Mouse (Mus musculus): Measurements from ENCODE around the gene Lck. TPM values are rescaled to one million over a fixed set of nuclear protein-coding genes. Genes with fewer than 3 reads are reported as not detected.
A peak's percentile ranks its signal among the peaks of the same experiment; 100 is the strongest.

Lck gene
- total and polyA plus RNA-seq, 3 experiments: 0.84 to 3.5 (median 1.1) TPM

DNA sequence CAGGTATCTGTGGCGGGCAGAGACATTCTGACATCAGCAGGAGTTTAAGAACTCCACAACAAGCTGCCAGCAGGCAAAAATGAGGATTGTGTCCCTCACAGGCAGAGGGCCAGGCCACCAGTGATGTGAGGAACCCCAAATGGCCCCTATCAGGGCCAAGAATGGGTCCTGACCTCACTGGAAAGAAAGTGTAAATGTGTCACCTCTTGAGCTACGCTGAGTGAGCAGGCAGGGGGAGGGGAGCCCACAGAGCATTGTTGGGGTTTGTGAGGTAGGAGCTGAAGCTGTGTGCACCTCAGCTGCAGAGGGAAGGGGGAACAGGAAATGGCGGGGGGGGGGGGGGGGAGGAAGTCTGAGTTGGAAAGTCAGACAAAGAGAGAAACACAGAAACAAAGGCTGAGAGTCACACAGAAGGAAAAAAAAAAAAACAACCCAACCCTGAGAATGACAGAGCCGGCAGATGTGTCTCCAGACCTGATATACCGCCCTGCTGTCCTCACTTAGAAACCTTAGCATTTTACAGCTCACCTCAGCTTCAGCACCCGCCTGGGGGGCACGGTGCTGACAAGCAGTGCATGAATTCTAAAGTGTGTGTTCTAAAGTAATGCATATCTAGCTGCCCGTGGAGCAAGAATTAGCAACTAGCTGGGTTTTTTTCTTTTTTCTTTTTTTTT, 1.9 kb upstream of the Lck start:
- intact Hi-C loops (cut with DNase I): loop anchor here (2.0 kb wide), 1 partner anchor 19 kb away; no protein-coding TSS in a partner anchor
- Histone ChIP-seq H3K9ac (ENCODE audit: low read depth, low read length) (no peak overlapping the region), H3K27ac (no peak overlapping the region), H3K36me3 (ENCODE audit: control insufficient read depth, insufficient read depth, low read length) (no peaks in the 10 kb centered on the region), H3K4me3 (no peak overlapping the region), H3K79me2 (replicated peaks; ENCODE audit: control insufficient read depth, insufficient read depth, low read length) (no peaks in the 10 kb centered on the region), H3K4me1 (ENCODE audit: control insufficient read depth, insufficient read depth, low read length) (peaks cover 7% of the 10 kb centered on the region), H3K27me3 (ENCODE audit: control insufficient read depth, insufficient read depth, low read length) (no peaks in the 10 kb centered on the region)
- WGBS: 29% methylated on average over 7 of the region's 8 CpGs
- TF ChIP-seq EP300 (IDR thresholded peaks at IDR 0.05; ENCODE audit: insufficient read depth, low read depth, low read length) (no peak), POLR2A (IDR thresholded peaks at IDR 0.05; ENCODE audit: insufficient read depth, low read depth, low read length) (no peak), CTCF (IDR thresholded peaks at IDR 0.05) (no peak)
- peak in 1 of 2 experiments; percentile 62 for DNase-seq

- TF ChIP-seq EP300 (IDR thresholded peaks at IDR 0.05; ENCODE audit: insufficient read depth, low read depth, low read length): no peak
- TF ChIP-seq CTCF (IDR thresholded peaks at IDR 0.05): no peak
- no peak for TF ChIP-seq POLR2A (IDR thresholded peaks at IDR 0.05; ENCODE audit: insufficient read depth, low read depth, low read length)
- H3K27me3 ChIP-seq (ENCODE audit: control insufficient read depth, insufficient read depth, low read length): no peaks in the 10 kb centered on the region
- no peaks in the 10 kb centered on the region for H3K36me3 ChIP-seq (ENCODE audit: control insufficient read depth, insufficient read depth, low read length)
- no peak overlapping the region for H3K4me3 ChIP-seq
- no peak for DNase-seq
- intact Hi-C loops (cut with DNase I): no loop called here
- WGBS: 95% methylated on average over 4 of the region's 4 CpGs
- no peak overlapping the region for H3K9ac ChIP-seq (ENCODE audit: low read depth, low read length)
- peaks cover 3% of the 10 kb centered on the region for H3K4me1 ChIP-seq (ENCODE audit: control insufficient read depth, insufficient read depth, low read length)
- H3K27ac ChIP-seq: no peak overlapping the region
- H3K79me2 ChIP-seq (replicated peaks; ENCODE audit: control insufficient read depth, insufficient read depth, low read length): no peaks in the 10 kb centered on the region
Measured at GRCm38 (mm10) chr4:129573093-129573370, 409 bp downstream of the Lck start.

DNA sequence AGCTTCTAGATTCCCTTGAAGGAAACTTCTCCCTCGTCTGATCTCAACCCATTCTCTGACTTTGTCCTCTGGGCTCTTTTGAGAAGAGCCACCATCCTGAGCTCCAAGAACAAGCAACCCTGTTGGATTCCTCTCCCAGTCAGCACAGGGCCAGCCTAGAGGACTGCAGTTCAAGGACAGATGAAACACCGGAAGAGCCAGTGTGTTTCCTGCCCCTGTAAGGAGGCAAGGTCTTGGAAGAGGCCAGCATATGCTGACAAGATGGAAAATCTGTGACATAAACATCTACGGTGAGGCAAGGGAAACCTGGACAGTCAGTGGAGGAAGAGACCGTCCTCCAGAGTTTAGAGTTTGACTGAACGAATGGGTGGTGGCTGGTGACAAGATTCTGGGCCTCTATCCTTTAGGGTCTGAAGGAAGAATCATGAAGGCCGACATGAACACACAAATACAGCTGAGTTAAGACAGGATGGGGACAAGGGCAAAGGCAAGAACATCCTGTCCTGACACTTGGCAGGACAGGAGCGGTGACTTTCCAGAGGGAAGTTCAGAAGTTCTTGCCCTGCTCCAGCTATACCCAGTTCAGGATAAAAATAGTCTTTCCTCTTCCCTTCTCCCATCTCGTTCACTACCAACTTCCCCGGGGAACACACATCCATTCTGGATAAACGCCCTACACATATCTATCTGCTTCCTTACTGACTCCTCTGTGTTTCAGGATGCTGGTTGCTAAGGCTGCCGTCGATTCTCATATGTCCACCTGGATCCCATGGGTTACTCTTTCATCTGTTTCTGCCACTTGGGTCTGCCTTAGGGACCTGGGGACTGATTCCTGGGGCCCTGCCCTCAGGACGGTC, 977 bp downstream of the Lck start:
- intact Hi-C loops (cut with DNase I): no loop called here
- Histone ChIP-seq H3K27ac (no peak overlapping the region), H3K4me1 (ENCODE audit: control insufficient read depth, insufficient read depth, low read length) (peaks cover 1% of the 10 kb centered on the region), H3K9ac (ENCODE audit: low read depth, low read length) (no peak overlapping the region), H3K4me3 (no peak overlapping the region), H3K27me3 (ENCODE audit: control insufficient read depth, insufficient read depth, low read length) (no peaks in the 10 kb centered on the region), H3K36me3 (ENCODE audit: control insufficient read depth, insufficient read depth, low read length) (no peaks in the 10 kb centered on the region), H3K79me2 (replicated peaks; ENCODE audit: control insufficient read depth, insufficient read depth, low read length) (no peaks in the 10 kb centered on the region)
- TF ChIP-seq CTCF (IDR thresholded peaks at IDR 0.05): no peak
- TF ChIP-seq POLR2A (IDR thresholded peaks at IDR 0.05; ENCODE audit: insufficient read depth, low read depth, low read length): no peak
- no peak for TF ChIP-seq EP300 (IDR thresholded peaks at IDR 0.05; ENCODE audit: insufficient read depth, low read depth, low read length)
- no peak for DNase-seq
- WGBS: 38% methylated on average over 13 of the region's 13 CpGs

DNA sequence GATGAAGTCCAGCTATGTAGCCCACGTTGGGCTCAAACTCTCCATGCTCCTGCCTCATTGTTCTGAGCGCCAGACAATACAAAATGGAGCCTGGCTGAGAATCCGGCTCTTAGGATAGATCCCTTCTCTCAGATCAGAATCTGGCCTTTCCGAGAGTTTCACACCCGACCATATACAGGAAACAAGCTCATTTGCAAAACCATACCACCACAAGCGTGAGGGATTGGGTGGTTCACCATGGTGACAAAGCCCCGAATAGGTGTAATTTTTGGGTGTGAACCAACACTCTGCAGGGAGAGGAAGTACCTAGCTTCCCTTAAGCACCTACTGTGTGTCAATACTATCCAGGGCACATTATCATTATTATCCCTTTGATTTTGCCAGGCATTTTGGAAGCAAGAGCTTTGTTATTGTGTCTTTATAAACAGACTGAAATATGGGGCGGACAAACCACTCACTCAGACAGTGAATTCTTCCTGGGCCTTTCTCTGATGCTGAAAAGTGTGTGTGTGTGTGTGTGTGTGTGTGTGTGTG, 1.8 kb downstream of the Lck start:
- 78% methylated on average over 8 of the region's 8 CpGs for WGBS
- intact Hi-C loops (cut with DNase I): no loop called here
- no peaks in the 10 kb centered on the region for H3K36me3 ChIP-seq (ENCODE audit: control insufficient read depth, insufficient read depth, low read length)

DNA sequence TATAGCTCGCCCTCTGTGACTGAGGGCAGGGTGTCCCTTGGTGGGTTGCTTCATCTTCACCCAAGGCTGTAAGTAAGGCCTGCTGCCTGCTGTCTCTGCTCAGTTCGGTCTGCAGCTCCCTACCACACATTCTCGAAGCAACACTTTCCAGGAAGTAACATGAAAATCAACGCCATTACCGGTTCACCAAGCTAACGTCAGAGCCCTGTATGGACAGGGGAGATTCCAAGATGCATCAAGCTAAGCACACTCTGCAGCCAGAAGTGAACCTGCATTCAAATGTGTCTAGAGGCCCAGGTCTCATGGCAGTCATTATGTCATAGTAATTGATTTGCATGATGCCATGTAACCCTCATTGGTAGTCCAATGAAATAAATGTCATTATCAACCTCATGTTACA, 3.4 kb downstream of the Lck start:
- DNase-seq: no peak
- WGBS: 86% methylated on average over 6 of the region's 6 CpGs
- intact Hi-C loops (cut with DNase I): no loop called here

More for the DNA sequence above, 1.8 kb downstream of the Lck start:
- DNase-seq: no peak
- H3K27ac ChIP-seq: no peak overlapping the region
- no peak overlapping the region for H3K4me3 ChIP-seq
- H3K27me3 ChIP-seq (ENCODE audit: control insufficient read depth, insufficient read depth, low read length): no peaks in the 10 kb centered on the region
- TF ChIP-seq POLR2A (IDR thresholded peaks at IDR 0.05; ENCODE audit: insufficient read depth, low read depth, low read length): no peak
- no peak for TF ChIP-seq CTCF (IDR thresholded peaks at IDR 0.05)
- no peak for TF ChIP-seq EP300 (IDR thresholded peaks at IDR 0.05; ENCODE audit: insufficient read depth, low read depth, low read length)
- no peaks in the 10 kb centered on the region for H3K79me2 ChIP-seq (replicated peaks; ENCODE audit: control insufficient read depth, insufficient read depth, low read length)
- H3K9ac ChIP-seq (ENCODE audit: low read depth, low read length): no peak overlapping the region
- H3K4me1 ChIP-seq (ENCODE audit: control insufficient read depth, insufficient read depth, low read length): no peaks in the 10 kb centered on the region; the same call in 1 of the 2 replicates

More for the DNA sequence above, 3.4 kb downstream of the Lck start:
- no peaks in the 10 kb centered on the region; the same call in 1 of the 2 replicates for H3K4me1 ChIP-seq (ENCODE audit: control insufficient read depth, insufficient read depth, low read length)
- no peak overlapping the region for H3K27ac ChIP-seq
- no peak overlapping the region for H3K4me3 ChIP-seq
- TF ChIP-seq POLR2A (IDR thresholded peaks at IDR 0.05; ENCODE audit: insufficient read depth, low read depth, low read length) (no peak), EP300 (IDR thresholded peaks at IDR 0.05; ENCODE audit: insufficient read depth, low read depth, low read length) (no peak), CTCF (IDR thresholded peaks at IDR 0.05) (no peak)
- H3K79me2 ChIP-seq (replicated peaks; ENCODE audit: control insufficient read depth, insufficient read depth, low read length): no peaks in the 10 kb centered on the region
- H3K9ac ChIP-seq (ENCODE audit: low read depth, low read length): no peak overlapping the region
- no peaks in the 10 kb centered on the region for H3K27me3 ChIP-seq (ENCODE audit: control insufficient read depth, insufficient read depth, low read length)
- no peaks in the 10 kb centered on the region for H3K36me3 ChIP-seq (ENCODE audit: control insufficient read depth, insufficient read depth, low read length)
